19 mouse cellular contexts compared by ENCODE assay signal in genomic region chrX:166808207-166808606, GRCm38 (mm10).
A peak's percentile ranks its signal among the peaks of the same experiment; 100 is the strongest.
DNase-seq lines count a peak whose midpoint lies in the region; ATAC-seq and TF ChIP-seq lines count a peak whose summit lies in the region.
"Had no signal": no experiment of that assay in that cellular context is flagged by ENCODE, and none has a peak within 500 bp of the region (broad histone marks: within the 10 kb centered on the region; RNA-seq: fewer than 3 reads in every experiment).

No protein-coding gene starts in this region.

- H3K4me3 ChIP-seq in left cerebral cortex, adult 2 months = no peak overlapping the region
- H3K4me3 ChIP-seq: embryonic facial prominence, embryonic 12.5 days; forebrain, embryonic 15.5 days; heart, embryonic 13.5 days; hindbrain, embryonic 13.5 days had no signal

- intact Hi-C loops in left cerebral cortex, adult 2 months (cut with DNase I) = loop anchor here (2.0 kb wide), 1 partner anchor 145 kb away; no protein-coding TSS in a partner anchor

- ATAC-seq in frontal cortex, adult (ENCODE audit: low TSS enrichment) = peak; percentile 90
- ATAC-seq: hindbrain, postnatal 0 days had no signal

- DNase-seq in frontal cortex, postnatal 14 days (ENCODE audit: low spot score in 2 of 2) = no peak
- DNase-seq in left cerebral cortex, adult 2 months (ENCODE audit: extremely low spot score in 1 of 2, low spot score in 2 of 2) = no peak
- no peak for DNase-seq in left cerebral cortex, adult 8-10 months (ENCODE audit: low spot score in 2 of 2)
- DNase-seq in right cerebral cortex, adult 18-20 months = peak; percentile 29
- no peak for DNase-seq in right cerebral cortex, postnatal 14 days
- DNase-seq in telencephalon, adult 2 months (ENCODE audit: low read depth, low spot score) = peak; percentile 44
- DNase-seq in heart, adult 8-10 months (ENCODE audit: low spot score) = no peak
- DNase-seq: adrenal gland, postnatal 10 days; cerebellum, adult 11-12 months; cerebellum, adult 9-10 months; cerebellum, postnatal 25 days; gastrocnemius, postnatal 25 days; heart, postnatal 36 days had no signal

- TF ChIP-seq CTCF in left cerebral cortex, adult 2 months (IDR thresholded peaks at IDR 0.05) = no peak

- peak overlapping the region; percentile 54 for H3K27ac ChIP-seq in left cerebral cortex, adult 2 months
- H3K27ac ChIP-seq: embryonic facial prominence, embryonic 12.5 days; forebrain, embryonic 15.5 days; heart, embryonic 13.5 days; hindbrain, embryonic 13.5 days; hindbrain, postnatal 0 days had no signal

Comparison
In these comparisons a context has a peak if more than half of its experiments do, and no peak if none do; other contexts are left out.
1. DNase-seq: peak in right cerebral cortex, adult 18-20 months (single experiment) and telencephalon, adult 2 months (single experiment); none in frontal cortex, postnatal 14 days (0 of 2), left cerebral cortex, adult 2 months (0 of 2), left cerebral cortex, adult 8-10 months (0 of 2), right cerebral cortex, postnatal 14 days (single experiment) and heart, adult 8-10 months (single experiment).